Mouse (Mus musculus) small intestine, adult 2 months (tissue): ENCODE measurements around the gene Sema6d. TPM values are rescaled to one million over a fixed set of nuclear protein-coding genes. Genes with fewer than 3 reads are reported as not detected.

ENCODE experiments used
- H3K27ac ChIP-seq: fragments of 200-500 bp; 2 replicates; pipeline ENCODE4 v1.5.1; 2012; ENCODE audit warnings: low read depth, low read length, control low read depth, inconsistent platforms; ENCODE audit not compliant: insufficient read depth
- H3K27me3 ChIP-seq: fragments of 200-500 bp; 2 replicates; pipeline ENCODE4 v1.6.1; 2012; ENCODE audit warnings: mild to moderate bottlenecking, moderate library complexity, low read length, inconsistent platforms; ENCODE audit not compliant: control insufficient read depth, insufficient read depth
- H3K36me3 ChIP-seq: fragments of 200-500 bp; 2 replicates; pipeline ENCODE4 v1.6.1; 2012; ENCODE audit warnings: mild to moderate bottlenecking, low read length, control low read depth, inconsistent platforms; ENCODE audit not compliant: control insufficient read depth, insufficient read depth
- H3K4me1 ChIP-seq: fragments of 200-500 bp; 2 replicates; pipeline ENCODE4 v1.6.1; 2012; ENCODE audit warnings: low read length, inconsistent platforms, mixed read lengths; ENCODE audit not compliant: control insufficient read depth, insufficient read depth, insufficient read length
- H3K4me3 ChIP-seq: fragments of 200-500 bp; 2 replicates; pipeline ENCODE4 v1.5.1; 2012; ENCODE audit warnings: low read depth, mild to moderate bottlenecking, control low read depth, inconsistent platforms, low read length, moderate library complexity
- CTCF ChIP-seq: fragments of 200-500 bp; IDR thresholded peaks from 2 replicates; pipeline ENCODE4 v1.5.1; 2012; ENCODE audit warnings: low read depth, mild to moderate bottlenecking, control low read depth, inconsistent platforms, low read length, moderate library complexity, mixed read lengths; ENCODE audit not compliant: insufficient replicate concordance, insufficient read length; ENCODE audit errors: extremely low read depth
- POLR2A ChIP-seq: fragments of 200-500 bp; IDR thresholded peaks from 2 replicates; pipeline ENCODE4 v1.6.1; 2012; ENCODE audit warnings: low read depth, mild to moderate bottlenecking, control low read depth, inconsistent platforms, low read length, moderate library complexity
- WGBS: fragments of 180-500 bp; shearing (Covaris S2); methylation state at CpG from one replicate; pipeline ENCODE4 v1.1.7; 2018; 5-methylcytosine and 5-hydroxymethylcytosine counted together
- polyA plus RNA-seq: library from polyadenylated mRNA; depleted of rRNA; stranded (reverse); fragments of >200 nt; gene quantifications from 2 replicates; pipeline ENCODE4 v1.2.3, GENCODE M21; 2012

Gene Sema6d
- polyA plus RNA-seq, 1 experiment = 9.5 TPM

- no peak for TF ChIP-seq POLR2A
- no peak for TF ChIP-seq CTCF
- WGBS = 93% methylated on average over 2 of the region's 2 CpGs
- Histone ChIP-seq H3K27me3 (no peaks in the 10 kb centered on the region), H3K36me3 (no peaks in the 10 kb centered on the region), H3K4me1 (no peaks in the 10 kb centered on the region), H3K4me3 (no peak overlapping the region), H3K27ac (no peak overlapping the region)
Observed at GRCm38 (mm10) chr2:124285109-124285508, 195.3 kb downstream of the Sema6d start.

- no peak overlapping the region for H3K27ac ChIP-seq
- H3K4me3 ChIP-seq = no peak overlapping the region
- 57% methylated on average over 2 of the region's 2 CpGs for WGBS
- H3K4me1 ChIP-seq = no peaks in the 10 kb centered on the region
- no peak for TF ChIP-seq CTCF
- no peak for TF ChIP-seq POLR2A
- H3K36me3 ChIP-seq = no peaks in the 10 kb centered on the region
- H3K27me3 ChIP-seq = no peaks in the 10 kb centered on the region
Observed at GRCm38 (mm10) chr2:124289356-124289755, 199.6 kb downstream of the Sema6d start.

GRCm38 (mm10) chr2:124291145-124291544 lies 201.4 kb downstream of the Sema6d start:
- WGBS = 96% methylated on average over 3 of the region's 3 CpGs
- no peak for TF ChIP-seq POLR2A
- Histone ChIP-seq H3K27ac (no peak overlapping the region), H3K4me3 (no peak overlapping the region), H3K27me3 (no peaks in the 10 kb centered on the region), H3K4me1 (no peaks in the 10 kb centered on the region), H3K36me3 (no peaks in the 10 kb centered on the region)

GRCm38 (mm10) chr2:124293601-124294000 lies 203.8 kb downstream of the Sema6d start:
- Histone ChIP-seq H3K4me3 (no peak overlapping the region), H3K27ac (no peak overlapping the region), H3K27me3 (no peaks in the 10 kb centered on the region), H3K36me3 (no peaks in the 10 kb centered on the region), H3K4me1 (no peaks in the 10 kb centered on the region)
- TF ChIP-seq POLR2A (no peak), CTCF (no peak)
- WGBS = 85% methylated on average over 2 of the region's 2 CpGs

- H3K4me1 ChIP-seq = no peaks in the 10 kb centered on the region
- TF ChIP-seq POLR2A = no peak
- no peak for TF ChIP-seq CTCF
- no peak overlapping the region for H3K27ac ChIP-seq
- H3K27me3 ChIP-seq = no peaks in the 10 kb centered on the region
- 61% methylated on average over 5 of the region's 5 CpGs for WGBS
- no peaks in the 10 kb centered on the region for H3K36me3 ChIP-seq
- no peak overlapping the region for H3K4me3 ChIP-seq
Observed at GRCm38 (mm10) chr2:124298351-124298750, 208.6 kb downstream of the Sema6d start.

GRCm38 (mm10) chr2:124298872-124299271 lies 209.1 kb downstream of the Sema6d start:
- no peaks in the 10 kb centered on the region for H3K27me3 ChIP-seq
- WGBS = 12% methylated on average over 1 of the region's 1 CpGs
- H3K4me1 ChIP-seq = no peaks in the 10 kb centered on the region
- no peak for TF ChIP-seq CTCF
- no peak for TF ChIP-seq POLR2A
- H3K36me3 ChIP-seq = no peaks in the 10 kb centered on the region
- H3K4me3 ChIP-seq = no peak overlapping the region
- H3K27ac ChIP-seq = no peak overlapping the region

- Histone ChIP-seq H3K4me1 (no peaks in the 10 kb centered on the region), H3K4me3 (no peak overlapping the region), H3K27me3 (no peaks in the 10 kb centered on the region), H3K36me3 (no peaks in the 10 kb centered on the region), H3K27ac (no peak overlapping the region)
- WGBS = 64% methylated on average over 2 of the region's 2 CpGs
- no peak for TF ChIP-seq CTCF
- no peak for TF ChIP-seq POLR2A
Observed at GRCm38 (mm10) chr2:124308605-124309004, 218.8 kb downstream of the Sema6d start.
